Mouse (Mus musculus): ENCODE data around the gene Sh3bp5.
A peak's percentile ranks its signal among the peaks of the same experiment; 100 is the strongest.

Sh3bp5 gene

GRCm38 (mm10) chr14:31392300-31392699 is 43.6 kb downstream of the Sh3bp5 start:
- DNase-seq: no peak

- peak in 1 of 2 experiments; percentile 11 for DNase-seq
Observed at GRCm38 (mm10) chr14:31389421-31390147, 46.3 kb downstream of the Sh3bp5 start.

- DNase-seq: peak; percentile 45 to 48
Observed at GRCm38 (mm10) chr14:31388086-31388872, 47.6 kb downstream of the Sh3bp5 start.

GRCm38 (mm10) chr14:31387301-31387981 is 48.4 kb downstream of the Sh3bp5 start:
- DNase-seq: peak; percentile 58

- peak; percentile 86 to 88 for DNase-seq
Observed at GRCm38 (mm10) chr14:31385977-31386697, 49.7 kb downstream of the Sh3bp5 start.

- peak in 1 of 2 experiments; percentile 37 for DNase-seq
Observed at GRCm38 (mm10) chr14:31385406-31385805, 50.5 kb downstream of the Sh3bp5 start.

GRCm38 (mm10) chr14:31384366-31385323 is 51.2 kb downstream of the Sh3bp5 start:
- DNase-seq: peak; percentile 77 to 80

GRCm38 (mm10) chr14:31383470-31384050 is 52.3 kb downstream of the Sh3bp5 start:
- DNase-seq: peak; percentile 68 to 69

- peak; percentile 60 to 67 for DNase-seq
Observed at GRCm38 (mm10) chr14:31382276-31382675, 53.6 kb downstream of the Sh3bp5 start.

GRCm38 (mm10) chr14:31376331-31376730 is 59.5 kb downstream of the Sh3bp5 start:
- DNase-seq: no peak

- no peak for DNase-seq
Observed at GRCm38 (mm10) chr14:31374390-31374789, 61.5 kb downstream of the Sh3bp5 start.

- DNase-seq: no peak
Observed at GRCm38 (mm10) chr14:31369377-31369776, 66.5 kb downstream of the Sh3bp5 start.

- DNase-seq: no peak
Observed at GRCm38 (mm10) chr14:31367951-31368350, 67.9 kb downstream of the Sh3bp5 start.

GRCm38 (mm10) chr14:31365350-31365749 is 70.5 kb downstream of the Sh3bp5 start:
- peak; percentile 85 to 86 for DNase-seq

GRCm38 (mm10) chr14:31364589-31364988 is 71.3 kb downstream of the Sh3bp5 start:
- no peak for DNase-seq

GRCm38 (mm10) chr14:31362236-31362635 is 73.6 kb downstream of the Sh3bp5 start:
- no peak for DNase-seq

- no peak for DNase-seq
Observed at GRCm38 (mm10) chr14:31345367-31345766, 90.5 kb downstream of the Sh3bp5 start.

GRCm38 (mm10) chr14:31343241-31343640 is 92.6 kb downstream of the Sh3bp5 start:
- DNase-seq: no peak

GRCm38 (mm10) chr14:31337947-31338346 is 97.9 kb downstream of the Sh3bp5 start:
- DNase-seq: no peak

GRCm38 (mm10) chr14:31337406-31337805 is 98.5 kb downstream of the Sh3bp5 start:
- DNase-seq: no peak

All from cerebellum, adult 18-20 months (tissue).